Mouse (Mus musculus) gastrocnemius, adult 8-10 months (tissue): ENCODE results near the gene Als2. TPM values are rescaled to one million over a fixed set of nuclear protein-coding genes. Genes with fewer than 3 reads are reported as not detected.

Source experiments
- DNase-seq, 2 experiments: peaks; one replicate each; pipeline ENCODE4 v3.0.0; 2022; ENCODE audit warnings: low spot score in 2 of 2
- total RNA-seq, 4 experiments: library from RNA; stranded (reverse); gene quantifications; 2 replicates each; pipeline ENCODE4 v1.2.4; 2022

Als2 gene
- total RNA-seq, 4 experiments from 2014 or later, result 16.5 to 18.5 (median 17.7) TPM

DNA sequence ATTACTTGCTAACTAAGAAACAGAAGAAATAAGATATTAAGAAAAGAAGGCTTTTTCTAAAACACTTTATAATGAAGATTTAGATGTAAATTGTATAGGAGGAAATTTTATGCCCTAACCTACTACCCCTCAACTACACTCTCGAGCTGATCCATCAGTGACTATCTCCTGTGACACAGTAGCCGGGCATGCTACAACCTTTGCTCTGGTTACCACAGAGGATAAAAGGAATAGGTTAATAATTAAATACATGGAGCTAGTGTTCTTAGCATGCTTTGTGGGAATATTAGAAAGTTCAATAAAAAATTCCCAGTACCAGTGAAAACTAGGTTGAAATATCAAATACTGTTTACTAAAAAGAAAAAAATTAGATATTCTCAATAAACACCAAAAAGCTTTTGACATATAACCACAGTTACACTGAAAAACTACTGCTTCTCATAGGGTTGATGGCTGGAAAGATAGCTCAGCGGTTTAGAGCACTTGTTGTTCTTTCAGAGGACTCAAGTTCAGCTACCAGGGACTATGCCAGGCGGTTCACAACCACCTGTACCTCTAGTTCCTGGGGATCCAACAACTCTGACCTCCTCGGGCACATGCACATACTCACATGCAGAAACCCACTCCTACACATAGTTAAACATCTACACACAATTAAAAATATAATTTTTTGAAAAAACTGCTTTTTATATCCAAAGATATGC, 24.8 kb downstream of the Als2 start:
- DNase-seq, result no peak

DNA sequence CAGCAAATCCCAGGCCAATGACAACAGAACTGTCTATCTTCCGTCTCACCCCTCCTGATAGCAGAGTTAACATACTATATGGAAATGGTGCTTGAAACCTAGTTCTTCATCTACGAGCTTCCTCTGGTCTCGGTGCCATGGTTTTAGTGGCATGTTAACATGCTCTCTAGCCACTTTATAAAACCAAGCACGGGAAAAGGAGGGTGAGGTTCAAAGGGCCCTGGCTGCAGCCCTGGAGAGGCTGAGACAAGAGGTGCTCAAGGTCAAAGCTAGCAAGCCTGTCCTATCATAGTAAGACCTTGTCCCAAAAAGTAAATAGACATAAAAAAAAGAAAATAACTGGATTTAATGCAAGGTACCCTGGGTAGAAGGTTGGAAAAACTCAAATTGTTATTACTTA, 25.4 kb downstream of the Als2 start:
- no peak for DNase-seq

DNA sequence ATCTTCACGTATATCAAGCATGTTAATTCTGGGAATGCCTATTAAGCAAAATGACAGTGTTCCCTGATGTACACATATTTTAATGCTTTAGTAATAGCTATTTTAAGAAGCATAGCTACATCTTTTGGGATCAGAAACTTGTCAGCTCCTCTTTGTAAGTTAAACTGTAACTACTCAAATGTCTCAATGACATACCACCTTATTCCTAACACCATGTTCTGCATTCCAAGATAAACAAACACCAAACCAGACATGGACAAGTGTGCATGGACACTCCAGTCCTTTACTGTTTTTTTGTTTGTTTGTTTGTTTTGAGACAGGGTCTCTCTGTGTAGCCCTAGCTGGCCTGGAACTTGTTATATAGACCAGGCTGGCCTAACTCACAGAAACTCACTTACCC, 28.7 kb downstream of the Als2 start:
- DNase-seq, result no peak

DNA sequence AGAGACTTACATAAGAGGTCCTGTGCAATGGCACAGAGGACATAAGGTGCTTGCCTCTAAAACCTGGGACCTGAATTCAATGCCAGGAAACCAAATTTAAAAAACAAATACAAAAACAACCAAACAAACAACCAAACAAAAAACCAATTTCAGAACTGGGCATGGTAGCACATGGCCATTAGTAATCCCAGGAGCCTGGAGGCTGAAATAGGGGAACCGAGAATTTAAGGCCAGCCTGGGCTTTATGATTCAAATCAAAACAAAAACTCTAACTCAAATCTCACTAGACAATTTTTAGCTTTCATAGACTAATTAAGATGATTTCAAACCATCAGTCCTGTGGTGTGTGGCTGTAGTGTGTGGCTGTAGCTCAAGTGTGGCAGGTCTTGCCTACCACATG, 32.5 kb downstream of the Als2 start:
- DNase-seq, result no peak

DNA sequence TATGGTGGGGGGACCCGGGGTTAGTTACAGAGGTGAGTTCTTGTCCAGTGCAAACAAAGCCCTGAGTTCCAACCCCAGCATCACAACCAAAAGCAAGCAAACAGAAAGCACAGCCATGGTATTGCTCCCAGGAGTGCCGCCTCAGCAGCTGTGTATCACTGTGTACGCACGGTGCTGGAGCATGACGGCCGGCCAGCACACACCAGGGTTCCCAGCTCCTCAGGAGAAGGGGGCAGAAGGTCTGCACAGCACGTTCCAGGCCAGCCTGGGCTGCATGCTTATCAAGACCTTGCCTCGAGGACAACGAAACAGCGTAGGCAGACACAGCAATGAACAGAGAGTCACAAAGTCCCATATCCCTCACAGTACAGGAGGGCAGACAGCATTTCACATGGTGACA, 34.7 kb downstream of the Als2 start:
- no peak for DNase-seq

DNA sequence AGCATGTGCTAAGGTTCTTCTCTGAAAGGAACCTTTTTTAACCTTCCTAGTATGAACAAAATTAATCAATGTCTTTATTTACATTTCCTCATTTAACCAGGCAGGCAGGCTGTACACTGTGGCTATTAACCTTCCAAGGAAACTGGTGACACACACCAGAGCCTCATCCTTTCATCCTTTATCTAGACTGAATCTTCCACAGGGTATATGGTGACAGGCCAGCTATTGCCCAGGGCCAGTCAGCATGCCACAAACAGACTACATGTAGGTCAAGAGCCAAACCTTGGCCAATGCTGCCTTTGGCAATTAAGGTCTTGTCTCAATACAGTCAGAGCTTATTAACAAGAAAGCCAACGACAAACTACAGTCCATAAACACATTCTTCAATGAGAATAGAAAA, 35.5 kb downstream of the Als2 start:
- DNase-seq, result no peak

DNA sequence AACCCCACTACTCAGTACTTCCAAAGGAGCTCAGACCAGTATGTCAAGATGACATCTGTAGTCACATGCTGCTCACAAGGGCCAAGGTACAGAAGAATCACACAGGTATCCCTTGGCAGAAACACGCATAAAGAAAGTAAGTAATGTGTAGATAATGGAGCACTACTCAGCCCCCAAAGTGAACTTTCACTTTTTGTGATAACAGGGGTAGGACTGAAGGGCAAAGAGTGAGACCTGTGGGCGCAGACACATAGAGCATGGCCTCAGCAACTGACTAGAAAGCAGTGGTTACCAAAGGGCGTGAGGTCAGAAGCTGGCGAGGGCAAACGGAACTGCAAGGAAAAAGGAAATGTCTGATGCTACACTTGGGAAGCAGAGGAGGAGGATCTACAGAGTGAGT, 36.1 kb downstream of the Als2 start:
- DNase-seq, result no peak

DNA sequence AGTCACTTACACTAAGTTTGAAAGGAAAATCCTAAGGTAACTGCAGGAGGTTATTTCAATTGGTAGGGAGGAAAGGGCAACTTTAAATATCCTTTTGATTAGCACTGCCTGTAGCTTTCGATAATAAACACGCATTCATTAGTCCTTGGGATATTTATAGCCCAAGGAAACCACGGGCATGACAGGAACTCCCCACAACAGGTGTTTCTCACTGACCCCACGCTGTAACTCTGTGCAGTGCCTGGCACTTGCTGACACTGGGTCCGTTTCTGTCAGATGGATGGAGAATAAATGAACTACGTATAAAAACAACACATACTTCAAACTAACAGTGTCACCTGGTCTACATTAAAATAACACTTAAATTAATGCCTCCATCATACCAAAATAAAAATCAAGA, 42.1 kb downstream of the Als2 start:
- DNase-seq, result no peak

DNA sequence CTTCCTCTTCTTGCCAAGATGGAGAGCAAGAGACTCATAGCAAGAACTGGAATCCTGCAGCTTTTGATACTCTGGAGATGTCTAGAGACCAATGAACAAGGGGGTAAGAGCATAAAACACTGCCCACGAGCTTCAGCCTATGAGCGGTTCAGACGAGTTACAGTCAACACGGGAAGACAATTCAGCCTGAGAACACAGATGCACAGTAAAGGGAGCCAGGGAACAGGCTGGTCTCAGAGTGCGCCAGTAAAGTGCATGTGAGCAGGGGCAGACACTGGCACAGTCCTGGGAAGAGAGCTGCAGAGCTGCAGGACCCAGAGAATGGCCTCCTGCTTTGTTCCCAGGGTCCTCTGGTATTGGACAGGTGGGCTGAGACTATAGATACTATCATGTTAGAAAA, 49.2 kb downstream of the Als2 start:
- no peak for DNase-seq

DNA sequence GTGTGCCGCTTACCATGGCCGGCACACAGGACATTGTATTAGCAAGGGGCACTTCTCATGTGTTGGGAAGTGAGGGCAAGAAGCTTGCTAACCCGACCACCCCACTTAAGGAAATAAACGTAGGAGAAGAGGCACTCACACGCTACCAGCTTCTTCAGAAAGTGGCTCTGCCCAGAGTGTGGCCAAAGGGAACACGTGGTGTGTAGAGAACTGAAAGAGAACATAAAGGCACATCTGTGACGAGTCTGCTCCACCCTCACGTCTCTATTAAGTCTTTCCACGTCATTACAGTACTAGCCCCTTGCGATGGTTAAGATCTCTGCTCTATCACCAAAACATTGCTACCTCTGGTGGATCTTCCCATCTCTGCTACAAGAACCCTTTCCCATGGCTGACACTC, 50.7 kb downstream of the Als2 start:
- no peak for DNase-seq

DNA sequence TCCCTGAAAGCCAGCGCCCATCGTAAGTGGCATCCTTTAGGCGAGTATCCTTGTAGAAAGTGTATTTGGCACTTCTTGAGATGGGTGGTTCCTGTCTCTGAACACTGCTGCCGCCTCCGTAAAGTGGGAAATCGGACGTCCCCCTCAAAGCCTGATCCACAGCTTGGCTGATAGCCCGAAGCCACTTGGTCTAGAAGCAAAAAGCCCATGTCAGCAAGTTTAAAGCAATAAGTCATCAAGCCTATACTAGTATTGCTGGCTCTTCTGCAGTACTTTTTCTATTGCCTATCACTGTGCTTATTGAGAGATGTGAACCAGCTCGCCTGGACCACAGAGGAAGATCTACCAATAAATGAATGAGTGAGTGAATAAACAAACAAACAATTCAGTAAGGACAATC, 51.6 kb downstream of the Als2 start:
- no peak for DNase-seq

DNA sequence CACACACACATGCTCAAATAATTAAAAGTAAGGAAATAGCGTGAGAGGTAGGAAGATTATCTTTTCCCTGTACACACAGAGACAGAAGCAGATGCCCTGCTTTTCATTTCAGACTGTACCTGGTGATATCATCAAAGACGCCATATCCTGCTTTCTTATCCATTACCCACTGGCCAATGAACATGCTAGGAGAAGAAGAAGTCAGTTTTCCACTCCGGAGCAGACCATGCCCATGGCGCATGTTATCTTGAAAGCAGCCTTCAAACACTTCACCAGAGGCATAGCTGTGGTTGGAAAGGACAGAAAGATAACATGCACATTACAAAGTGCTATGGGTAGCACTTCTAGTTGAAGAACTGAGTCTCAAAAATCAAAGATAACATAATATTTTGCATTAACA, 54.0 kb downstream of the Als2 start:
- no peak for DNase-seq

DNA sequence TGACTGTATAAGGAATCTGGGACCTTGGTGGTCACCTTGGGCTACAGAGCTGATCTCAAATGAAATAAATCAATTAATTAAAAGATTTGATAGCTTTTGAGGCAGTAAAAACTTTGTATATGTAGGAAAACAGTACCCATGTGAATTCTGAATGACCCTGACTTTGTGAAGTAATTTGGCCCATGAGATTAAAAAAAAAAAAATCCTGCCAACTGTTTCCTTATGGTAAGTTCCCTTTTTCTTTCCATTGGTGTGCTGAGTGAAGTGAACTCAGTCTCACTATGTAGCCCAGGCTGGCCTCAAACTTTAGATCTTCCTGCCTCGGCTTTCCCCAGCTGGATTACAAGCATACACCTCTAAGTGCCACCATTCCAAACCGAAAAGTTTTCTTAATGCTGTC, 54.7 kb downstream of the Als2 start:
- DNase-seq, result no peak

DNA sequence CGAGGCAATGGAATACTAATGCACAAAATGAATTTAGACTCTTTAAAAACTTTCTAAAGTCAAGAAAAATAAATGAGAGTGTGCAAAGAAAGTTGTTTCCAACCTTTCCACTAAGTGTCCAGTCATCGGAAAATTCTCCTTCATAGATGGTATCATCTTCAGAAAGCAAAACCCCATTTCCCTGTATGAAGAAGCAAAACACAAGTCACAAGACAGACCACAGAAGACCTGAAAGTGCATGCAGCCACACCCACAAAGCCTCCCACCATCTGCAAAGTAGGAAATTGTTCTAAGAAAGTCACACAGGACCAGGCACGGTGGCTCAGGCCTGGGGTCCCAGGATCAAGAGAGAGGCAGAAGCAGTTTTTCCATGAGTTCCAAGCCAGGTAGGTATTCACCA, 57.0 kb downstream of the Als2 start:
- no peak for DNase-seq

DNA sequence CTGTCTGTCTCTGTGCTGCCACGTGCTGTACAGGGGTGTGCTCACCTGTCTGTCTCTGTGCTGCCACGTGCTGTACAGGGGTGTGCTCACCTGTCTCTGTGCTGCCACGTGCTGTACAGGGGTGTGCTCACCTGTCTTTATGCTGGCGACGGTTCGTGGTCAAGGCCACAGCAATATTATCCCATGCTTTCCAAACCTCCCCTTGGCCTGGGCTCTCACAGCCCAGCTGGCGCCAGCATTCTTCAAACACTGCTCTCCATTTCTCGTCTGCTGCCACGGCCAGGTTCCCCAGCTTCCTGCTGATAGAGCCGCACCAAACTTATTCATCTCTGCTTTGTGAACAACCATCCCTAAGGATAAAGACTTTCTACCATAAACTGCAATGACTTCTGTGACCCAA, 58.6 kb downstream of the Als2 start:
- no peak for DNase-seq

DNA sequence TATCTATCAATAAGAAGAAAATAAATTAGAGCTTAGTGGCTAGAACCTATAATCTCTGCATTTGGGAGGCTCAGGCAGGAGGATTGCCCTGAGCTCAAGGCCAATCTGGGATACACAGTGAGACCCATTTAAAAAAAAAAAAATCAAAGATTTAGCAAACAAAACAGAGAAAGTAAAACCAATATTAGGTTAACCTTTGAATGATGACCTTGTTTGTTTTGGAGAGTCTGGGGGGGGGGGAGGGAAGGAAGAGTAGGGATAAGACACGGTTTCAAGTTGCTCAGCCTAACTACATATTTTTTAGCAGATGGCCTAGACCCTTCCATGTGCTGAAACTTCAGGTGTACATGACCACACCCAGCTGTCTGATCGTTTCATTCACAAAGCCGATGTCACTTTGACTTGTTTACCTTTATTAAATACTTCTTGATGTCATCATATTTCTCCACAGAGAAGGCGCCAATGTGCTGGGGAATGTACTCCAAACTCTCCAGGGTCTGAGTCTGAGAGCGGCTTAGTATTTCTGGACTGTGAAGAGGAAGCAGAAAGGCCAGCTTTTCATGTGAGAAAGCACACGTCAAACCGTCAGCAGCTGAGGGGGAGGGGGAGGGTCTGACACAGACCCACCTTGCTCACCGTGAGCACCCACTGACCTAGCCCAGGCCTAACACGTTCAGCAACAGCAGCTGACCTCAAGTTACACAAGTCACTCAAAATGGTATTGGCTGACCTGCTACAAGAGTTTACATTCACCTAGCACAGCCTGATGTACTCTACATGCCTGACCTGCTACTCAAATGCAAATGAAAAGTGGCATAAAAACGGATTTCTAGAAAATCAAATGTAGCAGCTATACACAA, 62.3 kb downstream of the Als2 start:
- no peak for DNase-seq

DNA sequence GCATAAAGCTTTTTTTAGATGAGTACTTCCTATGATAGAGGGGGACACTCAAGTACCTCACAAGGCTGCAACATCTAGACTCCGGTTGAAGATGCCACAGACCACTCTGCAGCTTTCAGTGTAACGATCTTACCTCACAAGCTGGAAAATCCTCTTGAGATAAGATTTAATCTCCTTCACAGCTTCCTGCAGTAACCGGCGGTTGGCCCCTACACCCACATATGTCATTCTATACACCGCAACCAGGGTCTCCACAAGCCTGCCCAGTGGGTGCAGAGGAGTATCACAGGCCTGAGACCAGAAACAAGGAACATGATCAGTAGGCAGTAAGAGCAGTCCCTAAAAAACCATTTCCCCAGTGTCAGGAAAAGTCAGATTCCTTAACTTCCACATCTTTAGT, 64.0 kb downstream of the Als2 start:
- no peak for DNase-seq

DNA sequence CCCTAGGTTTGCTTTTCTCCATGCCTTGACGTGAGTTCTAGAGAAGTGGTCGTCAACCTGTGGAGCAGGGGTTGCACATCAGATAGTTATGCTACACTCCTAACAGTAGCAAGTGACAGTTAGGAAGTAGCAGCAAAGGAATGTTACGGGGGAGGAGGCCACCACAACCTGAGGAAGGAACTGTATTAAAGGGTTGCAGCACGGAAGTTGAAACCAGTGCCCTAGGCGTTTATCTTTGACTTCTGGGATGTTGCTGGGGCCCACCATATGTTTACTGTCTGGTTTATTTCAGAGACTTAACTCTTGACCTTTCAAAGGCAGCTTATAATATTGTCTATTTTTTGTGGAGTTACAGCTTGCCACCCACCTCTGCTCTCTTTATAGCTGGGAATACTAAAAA, 65.2 kb downstream of the Als2 start:
- no peak for DNase-seq

DNA sequence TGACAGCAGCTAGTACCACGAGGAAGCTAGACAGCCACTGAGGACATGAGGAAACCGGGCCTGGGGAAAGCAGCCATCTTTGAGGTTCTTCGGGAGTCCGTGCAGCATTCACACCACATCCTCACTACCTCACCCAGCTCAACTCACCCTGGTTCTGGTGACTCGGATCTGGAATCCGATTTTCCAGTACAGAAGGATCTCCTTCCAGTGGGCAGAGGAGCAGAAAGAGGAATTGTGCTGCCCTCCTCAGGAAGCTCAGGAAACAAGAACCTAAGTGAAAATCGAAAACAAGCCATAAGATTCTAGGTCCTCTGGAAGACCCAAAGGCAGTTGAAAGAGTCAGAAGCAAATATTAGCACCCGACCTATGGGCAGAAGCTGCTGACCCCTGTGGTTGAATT, 66.7 kb downstream of the Als2 start:
- DNase-seq, result no peak

DNA sequence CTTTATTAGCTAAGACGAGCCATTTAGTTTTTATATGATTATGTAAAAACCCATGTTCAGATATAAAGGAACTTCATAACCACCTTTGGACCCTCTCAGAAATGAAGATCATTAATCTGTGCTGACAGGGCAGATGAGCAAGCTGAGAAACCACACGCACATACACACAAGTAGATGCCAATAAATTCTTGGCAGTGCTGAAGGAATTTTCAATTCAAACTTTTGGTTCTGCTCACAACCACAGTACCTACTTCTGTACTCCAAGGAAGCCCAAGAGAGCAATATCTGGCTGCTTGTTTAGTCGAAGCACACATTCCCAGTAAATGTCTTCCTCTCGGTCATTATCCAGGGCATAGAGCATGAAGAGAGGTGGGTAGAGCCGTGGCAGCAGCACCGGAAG, 67.4 kb downstream of the Als2 start:
- no peak for DNase-seq

DNA sequence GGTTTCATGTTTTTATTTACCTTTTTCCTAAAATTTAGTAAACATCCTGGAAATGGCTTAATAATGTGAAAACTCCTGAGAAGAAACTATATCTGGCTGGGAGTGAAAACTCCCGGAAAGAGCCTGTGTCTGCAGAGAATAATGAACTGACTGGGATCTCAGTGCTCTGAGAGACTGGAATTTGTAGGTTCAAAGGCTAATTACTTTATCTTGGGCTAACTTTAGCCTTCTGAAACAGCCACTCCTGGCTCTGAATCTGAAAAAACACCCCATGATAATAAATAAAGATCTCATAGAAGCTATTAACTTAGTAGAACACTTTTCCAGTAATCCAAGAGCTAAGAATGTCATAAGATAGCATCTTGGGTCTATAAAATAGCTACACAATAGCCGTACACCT, 68.5 kb downstream of the Als2 start:
- no peak for DNase-seq

DNA sequence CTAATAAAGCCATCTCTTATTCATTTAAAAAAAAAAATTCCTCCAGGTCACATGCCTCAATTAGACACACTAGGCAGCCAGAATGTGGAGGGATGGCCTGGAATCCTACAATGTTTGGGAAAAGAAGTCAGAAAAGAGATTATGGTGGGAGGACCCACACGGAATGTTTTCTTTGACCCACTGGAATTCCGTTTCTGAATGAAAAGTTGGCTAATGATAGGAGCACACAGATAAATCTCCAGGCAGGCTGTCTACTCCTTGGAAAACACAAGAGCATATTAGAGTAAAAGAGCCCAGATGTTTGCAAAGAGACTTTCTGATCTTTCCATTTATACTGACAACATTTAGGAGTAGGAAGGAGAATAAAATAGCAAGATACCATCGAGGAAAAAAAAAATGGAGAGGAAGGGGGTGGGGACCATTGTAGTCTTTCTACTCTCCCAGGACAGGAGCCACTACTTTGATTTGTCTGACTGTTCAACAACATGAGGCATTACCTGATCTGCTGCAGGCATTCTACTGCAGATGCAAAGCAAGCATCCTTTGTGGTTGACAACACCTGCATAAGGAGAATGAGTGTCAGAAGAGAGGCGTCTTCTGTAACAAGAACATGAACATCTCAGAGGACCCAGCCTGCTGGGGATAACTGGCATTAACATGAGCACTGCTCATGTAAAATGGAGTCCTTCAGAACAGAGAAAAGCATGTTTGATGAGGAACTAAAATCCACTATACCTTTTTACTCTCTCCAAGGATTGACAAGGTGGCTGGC, 69.2 kb downstream of the Als2 start:
- no peak for DNase-seq
